Mouse (Mus musculus): ENCODE results near the gene Ppp4r2. TPM values are rescaled to one million over a fixed set of nuclear protein-coding genes. Genes with fewer than 3 reads are reported as not detected.

Gene Ppp4r2
- polyA plus RNA-seq (2015; fragmentation: Nextera tagmentation; extraction: Ambion mirVana) = 18.7 and 22.6 TPM in 2 replicates

DNA sequence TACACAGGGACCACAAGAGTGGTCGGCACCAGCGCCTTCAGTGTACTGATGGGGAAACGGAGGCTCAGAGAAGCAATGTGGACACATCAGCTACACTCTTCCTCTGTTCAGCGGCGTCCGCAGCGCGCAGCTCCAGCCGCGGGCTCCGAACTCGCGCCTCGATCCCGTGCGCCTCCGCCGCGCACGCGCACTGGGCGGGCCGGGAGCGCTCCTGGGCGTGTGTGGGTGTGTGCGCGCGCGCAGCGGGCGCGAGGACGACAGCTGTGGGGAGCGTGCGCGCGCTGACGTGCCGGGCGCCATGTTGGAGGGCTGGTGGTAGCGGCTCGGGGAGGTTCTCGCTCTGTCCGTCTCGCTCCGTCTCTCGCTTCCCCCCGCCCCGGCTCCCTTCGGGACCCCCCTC, at the start of gene Ppp4r2:
Gene Ppp4r2, plus strand, starts transcription at position 268 of the 400 bp plus-strand sequence.
- H3K4me3 ChIP-seq (replicated peaks) = peak within 1 kb of the TSS; percentile 84
- H3K9me3 ChIP-seq (replicated peaks) = no peaks in the 10 kb centered on the region
- ATAC-seq (ENCODE audit: insufficient number of reproducible peaks, low FRiP score, low TSS enrichment, low read depth) = peak; percentile 94
- no peaks in the 10 kb centered on the region for H3K27me3 ChIP-seq
- WGBS = under 1% methylated on average over 44 of the region's 50 CpGs
- H3K4me1 ChIP-seq = peaks cover 13% of the 10 kb centered on the region
- H3K4me2 ChIP-seq (replicated peaks) = peak within 1 kb of the TSS; percentile 48
- peak within 1 kb of the TSS; percentile 64 for H3K9ac ChIP-seq
- peaks cover 32% of the 10 kb centered on the region for H3K36me3 ChIP-seq
- peak within 1 kb of the TSS; percentile 91 for H3K27ac ChIP-seq (replicated peaks)

DNA sequence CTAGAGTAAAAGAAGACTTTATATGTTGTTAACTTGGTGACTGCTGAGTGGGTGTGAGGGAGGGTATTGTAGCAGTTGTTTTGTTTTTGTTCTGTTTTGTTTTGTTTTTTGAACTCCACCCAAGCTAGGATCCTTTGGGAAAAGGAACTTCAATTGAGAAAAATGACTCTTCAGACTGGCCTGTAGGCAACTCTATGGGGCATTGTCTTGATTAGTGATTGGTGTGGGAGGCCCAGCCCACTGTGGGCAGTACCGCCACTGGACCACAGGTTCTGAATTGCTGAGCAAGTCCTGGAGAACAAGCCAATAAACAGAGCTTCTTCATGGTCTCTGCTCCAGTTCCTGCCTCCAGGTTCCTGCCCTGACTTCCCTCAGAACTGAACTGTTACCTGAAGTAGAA, 45.7 kb upstream of the Ppp4r2 start:
- Histone ChIP-seq H3K9ac (no peak overlapping the region), H3K27me3 (no peaks in the 10 kb centered on the region), H3K36me3 (peaks cover 69% of the 10 kb centered on the region), H3K4me1 (peaks cover 4% of the 10 kb centered on the region; the same call in 1 of the 2 replicates), H3K27ac (replicated peaks) (no peak overlapping the region), H3K9me3 (replicated peaks) (no peaks in the 10 kb centered on the region), H3K4me2 (replicated peaks) (no peak overlapping the region), H3K4me3 (replicated peaks) (no peak overlapping the region)
- no peak for ATAC-seq (ENCODE audit: insufficient number of reproducible peaks, low FRiP score, low TSS enrichment, low read depth)
- 69% methylated on average over 1 of the region's 1 CpGs for WGBS

DNA sequence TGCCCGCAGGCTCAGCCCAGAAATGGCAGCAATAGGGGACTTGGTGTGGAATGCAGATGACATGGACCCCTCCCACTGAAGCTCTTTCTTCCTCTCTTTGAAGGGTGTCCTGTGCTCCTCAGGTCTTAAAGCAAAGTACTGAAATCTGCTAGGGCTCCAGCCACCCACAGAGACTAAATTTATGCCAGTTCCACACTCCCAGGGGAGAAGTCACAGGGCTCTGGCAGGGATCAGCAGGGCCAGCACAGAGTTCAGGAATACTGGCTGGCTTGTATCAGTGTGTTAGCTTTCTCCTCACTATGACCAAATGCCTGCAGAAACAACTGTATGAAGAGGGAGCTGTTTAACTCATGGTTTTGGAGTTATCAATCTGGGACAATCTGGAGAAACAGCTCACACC, 44.3 kb upstream of the Ppp4r2 start:
- H3K27ac ChIP-seq (replicated peaks) = no peak overlapping the region
- no peak overlapping the region for H3K9ac ChIP-seq
- peaks cover 55% of the 10 kb centered on the region for H3K36me3 ChIP-seq
- H3K4me2 ChIP-seq (replicated peaks) = no peak overlapping the region
- WGBS = 82% methylated on average over 1 of the region's 1 CpGs
- peaks cover 10% of the 10 kb centered on the region; the same call in 1 of the 2 replicates for H3K4me1 ChIP-seq
- ATAC-seq (ENCODE audit: insufficient number of reproducible peaks, low FRiP score, low TSS enrichment, low read depth) = no peak
- no peaks in the 10 kb centered on the region for H3K9me3 ChIP-seq (replicated peaks)
- H3K27me3 ChIP-seq = no peaks in the 10 kb centered on the region
- H3K4me3 ChIP-seq (replicated peaks) = no peak overlapping the region

DNA sequence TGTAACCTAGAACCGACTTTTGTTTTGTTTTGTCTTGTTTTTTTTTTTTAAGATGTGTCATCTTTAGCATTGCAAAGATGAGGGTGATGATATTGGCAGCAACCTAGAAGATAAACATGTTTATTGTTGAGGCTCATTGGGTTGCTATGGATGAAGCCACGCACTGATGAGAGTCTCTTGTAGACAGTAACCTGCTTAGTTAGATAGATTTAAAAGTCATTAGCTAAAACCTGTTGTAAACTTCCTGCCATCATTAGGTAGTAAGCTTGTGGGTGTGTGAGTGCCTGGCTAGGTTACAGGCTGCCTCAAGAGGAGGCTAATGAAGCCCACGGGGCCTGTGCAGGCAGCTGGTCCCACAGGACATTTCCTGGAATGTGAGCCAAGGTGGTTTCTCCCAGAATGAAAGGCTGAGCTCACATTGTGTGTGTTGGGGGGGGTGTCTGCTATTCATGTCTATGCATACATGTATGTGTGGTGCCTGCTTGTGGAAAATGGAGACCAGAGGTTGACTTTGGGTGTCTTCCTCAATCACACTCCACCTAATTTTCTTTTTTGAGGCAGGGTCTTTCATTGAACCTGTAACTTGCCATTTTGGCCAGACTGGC, 41.3 kb upstream of the Ppp4r2 start:
- Histone ChIP-seq H3K27ac (replicated peaks) (no peak overlapping the region), H3K36me3 (peaks cover 35% of the 10 kb centered on the region), H3K4me2 (replicated peaks) (no peak overlapping the region), H3K4me1 (peaks cover 10% of the 10 kb centered on the region; the same call in 1 of the 2 replicates), H3K9me3 (replicated peaks) (no peaks in the 10 kb centered on the region), H3K4me3 (replicated peaks) (no peak overlapping the region), H3K9ac (no peak overlapping the region), H3K27me3 (no peaks in the 10 kb centered on the region)
- WGBS = 66% methylated on average over 3 of the region's 3 CpGs
- no peak for ATAC-seq (ENCODE audit: insufficient number of reproducible peaks, low FRiP score, low TSS enrichment, low read depth)

DNA sequence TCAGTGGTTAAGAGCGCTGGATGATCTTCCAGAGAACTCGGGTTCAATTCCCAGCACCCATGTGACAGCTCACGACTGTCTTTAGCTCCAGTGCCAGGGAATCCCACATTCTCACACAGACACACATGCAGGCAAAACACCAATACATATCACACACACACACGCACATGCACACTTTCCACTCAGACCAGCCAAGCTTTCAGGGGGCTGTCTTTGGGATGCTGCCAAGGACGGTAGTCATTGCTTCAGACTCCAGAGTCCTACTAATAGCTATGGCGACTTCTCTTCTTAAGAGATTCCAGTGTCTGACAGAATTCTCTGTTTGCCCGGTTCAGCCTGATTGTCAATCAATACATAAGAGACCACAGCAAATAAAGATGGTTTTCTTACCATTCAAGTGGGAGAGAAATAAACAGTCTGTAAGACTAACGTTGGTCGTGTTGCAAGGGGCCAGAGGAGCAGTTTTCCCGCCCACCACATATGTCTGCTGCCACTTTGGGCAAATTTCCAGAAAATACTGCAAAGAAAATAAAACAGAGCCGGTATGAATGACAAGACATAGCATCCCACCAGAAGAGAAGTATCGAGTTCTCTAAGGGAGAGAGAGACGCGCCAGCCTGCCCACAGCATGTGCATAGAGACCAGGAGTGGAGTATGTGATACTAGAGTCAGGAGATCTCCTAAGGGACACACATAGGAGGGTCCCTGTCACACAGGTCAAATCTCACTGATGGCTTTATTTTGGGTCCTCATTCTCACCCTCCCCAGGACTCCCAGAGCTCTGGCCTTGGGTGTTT, 40.3 kb upstream of the Ppp4r2 start:
- Histone ChIP-seq H3K9me3 (replicated peaks) (no peaks in the 10 kb centered on the region), H3K9ac (no peak overlapping the region), H3K36me3 (peaks cover 31% of the 10 kb centered on the region), H3K27me3 (no peaks in the 10 kb centered on the region), H3K4me3 (replicated peaks) (no peak overlapping the region), H3K4me1 (peaks cover 16% of the 10 kb centered on the region), H3K4me2 (replicated peaks) (no peak overlapping the region), H3K27ac (replicated peaks) (0 out of 2 replicates have a peak overlapping the region, but pooled peaks have one; percentile 22)
- no peak for ATAC-seq (ENCODE audit: insufficient number of reproducible peaks, low FRiP score, low TSS enrichment, low read depth)
- 41% methylated on average over 14 of the region's 14 CpGs for WGBS

DNA sequence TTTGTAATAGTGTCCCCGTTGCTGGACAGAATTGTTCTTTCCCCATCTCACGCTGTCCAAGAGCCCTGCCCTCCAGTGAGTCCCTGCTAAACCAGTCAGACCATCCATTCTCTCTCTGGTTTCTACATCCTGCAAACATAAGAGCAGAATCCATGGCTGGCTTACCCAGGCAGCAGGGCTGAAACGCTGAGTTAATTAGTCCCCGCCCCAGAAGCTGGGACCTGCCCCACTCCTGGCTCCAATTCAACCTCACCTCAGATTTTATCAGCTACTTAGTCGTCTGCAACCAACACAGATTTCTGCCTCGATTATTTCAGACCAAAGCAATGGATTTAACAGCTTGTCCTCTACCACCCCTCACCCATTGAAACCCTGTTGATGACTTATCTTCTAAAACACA, 37.6 kb upstream of the Ppp4r2 start:
- Histone ChIP-seq H3K9me3 (replicated peaks) (no peaks in the 10 kb centered on the region), H3K27me3 (no peaks in the 10 kb centered on the region), H3K27ac (replicated peaks) (no peak overlapping the region), H3K9ac (no peak overlapping the region), H3K36me3 (peaks cover 22% of the 10 kb centered on the region), H3K4me1 (peaks cover 22% of the 10 kb centered on the region), H3K4me2 (replicated peaks) (no peak overlapping the region), H3K4me3 (replicated peaks) (no peak overlapping the region)
- 34% methylated on average over 6 of the region's 6 CpGs for WGBS
- no peak for ATAC-seq (ENCODE audit: insufficient number of reproducible peaks, low FRiP score, low TSS enrichment, low read depth)

DNA sequence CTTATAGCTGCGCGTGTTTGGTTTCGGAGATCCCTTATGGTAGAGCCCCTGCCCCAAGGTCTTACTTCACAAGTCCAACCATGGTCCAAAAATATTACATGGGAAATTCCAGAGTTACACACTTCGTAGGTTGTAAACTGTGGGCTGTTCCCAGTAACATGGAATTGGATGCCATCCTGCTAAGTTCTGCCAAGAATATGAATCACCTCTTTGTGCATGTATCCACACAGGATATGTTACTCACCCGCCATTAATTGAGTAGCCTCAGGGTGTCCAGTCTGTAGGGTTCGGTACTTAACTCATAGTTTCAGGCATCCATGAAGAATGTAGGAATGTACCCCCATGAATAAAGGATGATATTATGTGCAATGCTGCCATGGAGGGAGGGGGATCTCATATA, 34.1 kb upstream of the Ppp4r2 start:
- Histone ChIP-seq H3K4me3 (replicated peaks) (no peak overlapping the region), H3K4me1 (peaks cover 14% of the 10 kb centered on the region; the same call in 1 of the 2 replicates), H3K9me3 (replicated peaks) (no peaks in the 10 kb centered on the region), H3K9ac (no peak overlapping the region), H3K4me2 (replicated peaks) (no peak overlapping the region), H3K36me3 (peaks cover 15% of the 10 kb centered on the region; the same call in 1 of the 2 replicates), H3K27ac (replicated peaks) (no peak overlapping the region), H3K27me3 (no peaks in the 10 kb centered on the region)
- peak; percentile 52 for ATAC-seq (ENCODE audit: insufficient number of reproducible peaks, low FRiP score, low TSS enrichment, low read depth)
- 61% methylated on average over 6 of the region's 6 CpGs for WGBS

DNA sequence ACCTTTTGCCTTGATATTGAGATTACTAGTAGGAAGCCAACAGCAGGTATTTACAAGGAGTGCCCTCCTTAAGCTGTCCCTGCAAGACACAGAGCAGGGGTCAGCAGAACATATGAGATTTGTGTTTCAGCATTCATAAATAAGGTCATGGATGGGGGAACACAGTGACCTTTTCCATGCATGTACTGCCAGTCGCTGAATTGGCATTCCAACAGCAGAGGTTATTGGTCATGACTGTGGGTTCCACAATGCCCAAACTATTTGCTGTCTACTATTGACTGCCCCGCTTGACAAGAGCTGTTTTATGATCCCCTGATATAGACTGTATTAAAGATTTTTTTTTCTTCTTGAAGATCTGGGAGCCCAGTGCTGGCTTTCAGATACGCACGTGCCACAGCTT, 33.7 kb upstream of the Ppp4r2 start:
- ATAC-seq (ENCODE audit: insufficient number of reproducible peaks, low FRiP score, low TSS enrichment, low read depth) = no peak
- Histone ChIP-seq H3K9me3 (replicated peaks) (no peaks in the 10 kb centered on the region), H3K4me3 (replicated peaks) (no peak overlapping the region), H3K27ac (replicated peaks) (0 out of 2 replicates have a peak overlapping the region, but pooled peaks have one; percentile 18), H3K27me3 (no peaks in the 10 kb centered on the region), H3K36me3 (peaks cover 15% of the 10 kb centered on the region; the same call in 1 of the 2 replicates), H3K4me1 (peaks cover 14% of the 10 kb centered on the region; the same call in 1 of the 2 replicates), H3K4me2 (replicated peaks) (no peak overlapping the region), H3K9ac (no peak overlapping the region)
- 84% methylated on average over 4 of the region's 4 CpGs for WGBS

DNA sequence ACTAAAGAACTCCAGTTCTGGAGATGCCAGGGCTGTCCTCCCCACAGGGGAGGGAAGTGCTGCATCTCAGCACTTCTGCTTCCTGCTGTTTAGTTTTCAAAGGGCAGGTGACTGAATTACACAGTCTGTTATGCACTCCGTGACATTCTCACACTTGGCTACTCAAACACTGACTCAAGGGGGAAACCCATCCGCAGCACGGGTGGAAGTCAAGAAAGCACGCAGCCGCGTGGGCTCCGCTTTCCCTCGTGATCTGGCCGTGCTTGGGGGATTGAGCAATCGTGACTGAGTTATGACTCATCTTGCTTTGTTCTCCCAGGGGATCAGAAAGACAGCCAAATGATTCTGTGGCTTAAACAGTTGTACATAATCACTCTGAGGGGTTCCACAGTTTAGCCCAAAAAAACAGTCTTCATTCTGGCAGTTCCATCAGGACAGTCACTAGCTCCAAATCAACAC, 32.9 kb upstream of the Ppp4r2 start:
- H3K4me1 ChIP-seq = peaks cover 14% of the 10 kb centered on the region; the same call in 1 of the 2 replicates
- ATAC-seq (ENCODE audit: insufficient number of reproducible peaks, low FRiP score, low TSS enrichment, low read depth) = no peak
- no peak overlapping the region for H3K4me2 ChIP-seq (replicated peaks)
- H3K27me3 ChIP-seq = no peaks in the 10 kb centered on the region
- 0 out of 2 replicates have a peak overlapping the region, but pooled peaks have one; percentile 18 for H3K27ac ChIP-seq (replicated peaks)
- 45% methylated on average over 10 of the region's 10 CpGs for WGBS
- no peak overlapping the region for H3K9ac ChIP-seq
- peaks cover 15% of the 10 kb centered on the region; the same call in 1 of the 2 replicates for H3K36me3 ChIP-seq
- H3K4me3 ChIP-seq (replicated peaks) = no peak overlapping the region
- H3K9me3 ChIP-seq (replicated peaks) = no peaks in the 10 kb centered on the region

DNA sequence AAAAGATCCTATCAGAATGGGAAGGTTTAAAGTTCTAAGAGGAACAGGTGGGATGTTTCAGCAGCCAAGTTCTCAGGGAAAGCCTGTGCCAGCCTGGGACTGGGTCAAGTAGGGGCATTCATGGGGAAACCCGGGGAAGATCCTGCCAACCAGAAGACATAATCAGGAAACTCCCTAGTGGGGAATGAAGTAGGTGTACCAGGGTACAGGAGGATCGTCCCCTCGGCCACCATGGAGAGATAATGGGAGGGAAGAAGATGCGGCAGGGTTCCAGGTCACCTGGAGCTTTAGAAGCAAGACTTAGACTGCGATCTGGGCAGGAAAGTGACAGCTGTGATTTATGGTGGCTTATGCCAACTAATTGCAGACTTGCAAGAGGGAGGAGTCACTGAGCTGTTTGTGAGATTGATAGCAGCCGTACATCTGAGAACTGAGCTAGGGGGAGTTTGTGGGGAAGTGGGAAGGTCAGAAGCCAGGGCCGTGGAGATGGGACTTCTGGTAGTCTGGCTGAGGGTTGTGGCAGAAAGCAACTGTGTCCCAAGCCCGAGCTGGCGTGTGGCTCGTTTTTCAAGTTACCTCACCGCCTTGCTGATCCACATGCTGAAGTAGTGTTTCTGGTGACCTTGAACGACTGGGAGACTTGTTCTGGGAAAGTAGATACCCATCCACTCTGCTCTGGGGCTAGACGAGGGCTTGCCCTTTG, 30.9 kb upstream of the Ppp4r2 start:
- H3K4me3 ChIP-seq (replicated peaks) = no peak overlapping the region
- peaks cover 15% of the 10 kb centered on the region; the same call in 1 of the 2 replicates for H3K36me3 ChIP-seq
- ATAC-seq (ENCODE audit: insufficient number of reproducible peaks, low FRiP score, low TSS enrichment, low read depth) = no peak
- H3K9ac ChIP-seq = no peak overlapping the region
- H3K4me2 ChIP-seq (replicated peaks) = no peak overlapping the region
- WGBS = 58% methylated on average over 13 of the region's 13 CpGs
- no peaks in the 10 kb centered on the region for H3K9me3 ChIP-seq (replicated peaks)
- no peak overlapping the region for H3K27ac ChIP-seq (replicated peaks)
- peaks cover 14% of the 10 kb centered on the region; the same call in 1 of the 2 replicates for H3K4me1 ChIP-seq
- H3K27me3 ChIP-seq = no peaks in the 10 kb centered on the region

DNA sequence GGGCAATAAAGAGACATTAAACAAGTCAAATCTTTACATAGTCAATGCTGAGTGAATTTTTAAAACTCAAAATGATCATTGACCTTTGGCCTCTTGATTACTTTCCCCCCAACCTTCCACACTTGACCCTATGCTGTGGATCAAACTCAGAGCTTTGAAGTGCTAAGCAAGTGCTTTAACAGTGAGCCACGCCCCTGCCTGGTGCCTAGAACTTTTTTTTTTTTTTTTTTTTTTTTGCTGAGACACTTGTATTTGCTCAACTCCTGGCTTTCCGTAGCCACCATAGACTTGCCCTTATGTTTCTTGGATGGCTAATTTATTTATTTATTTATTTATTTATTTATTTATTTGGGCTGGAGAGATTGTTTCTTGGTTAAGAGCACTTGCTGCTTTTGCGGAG, 30.2 kb upstream of the Ppp4r2 start:
- WGBS = 90% methylated on average over 3 of the region's 3 CpGs
- no peak overlapping the region for H3K4me3 ChIP-seq (replicated peaks)
- H3K4me2 ChIP-seq (replicated peaks) = no peak overlapping the region
- 0 out of 2 replicates have a peak, but pooled peaks cover 9% of the 10 kb centered on the region for H3K4me1 ChIP-seq
- peaks cover 10% of the 10 kb centered on the region; the same call in 1 of the 2 replicates for H3K36me3 ChIP-seq
- no peak overlapping the region for H3K27ac ChIP-seq (replicated peaks)
- no peak overlapping the region for H3K9ac ChIP-seq
- H3K9me3 ChIP-seq (replicated peaks) = no peaks in the 10 kb centered on the region
- ATAC-seq (ENCODE audit: insufficient number of reproducible peaks, low FRiP score, low TSS enrichment, low read depth) = no peak
- H3K27me3 ChIP-seq = no peaks in the 10 kb centered on the region

All from embryonic facial prominence, embryonic 15.5 days (tissue).